Mouse (Mus musculus): ENCODE measurements around the gene Rgs21. TPM values are rescaled to one million over a fixed set of nuclear protein-coding genes. Genes with fewer than 3 reads are reported as not detected.

The Rgs21 gene
- total RNA-seq, 2 experiments from 2014 or later: not detected

DNA sequence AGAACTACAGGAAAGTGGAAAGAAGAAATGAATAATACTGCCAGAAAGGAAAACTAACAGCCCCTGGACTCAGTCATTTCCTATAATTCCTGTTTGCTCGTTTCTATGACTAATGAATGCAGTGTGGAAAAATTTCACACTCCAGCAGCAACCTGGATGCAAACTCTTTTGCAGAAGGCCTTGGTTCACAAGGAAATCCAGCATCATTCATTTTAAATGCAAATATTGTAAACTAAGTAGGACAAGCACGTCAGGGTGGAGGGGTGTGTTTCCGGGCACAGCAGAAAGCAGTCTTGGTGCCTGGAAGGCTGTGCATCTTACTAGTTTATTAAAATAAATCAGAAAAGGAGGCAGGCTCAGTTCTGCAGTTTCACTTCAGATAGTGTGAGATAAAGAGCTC, 69.4 kb downstream of the Rgs21 start:
- no peak for DNase-seq (ENCODE audit: low spot score in 2 of 2)
- no peak for TF ChIP-seq CTCF (conservative IDR thresholded peaks at IDR 0.05)
- Histone ChIP-seq H3K4me3 (no peak overlapping the region), H3K27ac (no peak overlapping the region)

DNA sequence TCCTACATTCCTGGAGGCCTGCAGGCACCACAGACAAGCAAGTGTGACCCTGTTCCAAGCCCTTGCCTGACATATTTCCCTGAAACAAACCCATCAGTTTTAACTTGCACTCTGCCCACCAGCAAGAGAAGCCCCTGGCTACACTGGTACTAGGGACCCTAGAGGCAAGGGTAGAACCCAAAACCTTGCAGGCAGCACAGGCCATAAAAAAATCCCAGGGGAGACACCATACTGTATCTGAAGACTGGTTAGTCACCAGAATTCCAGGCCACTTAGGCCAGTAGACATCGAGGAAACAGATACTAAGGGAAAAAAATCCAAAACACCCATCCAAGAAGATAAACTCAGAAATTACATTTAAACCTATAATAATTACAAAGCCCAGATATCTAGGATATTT, 74.1 kb downstream of the Rgs21 start:
- H3K4me3 ChIP-seq: no peak overlapping the region
- DNase-seq (ENCODE audit: low spot score in 2 of 2): no peak
- no peak for TF ChIP-seq CTCF (conservative IDR thresholded peaks at IDR 0.05)
- no peak overlapping the region for H3K27ac ChIP-seq

DNA sequence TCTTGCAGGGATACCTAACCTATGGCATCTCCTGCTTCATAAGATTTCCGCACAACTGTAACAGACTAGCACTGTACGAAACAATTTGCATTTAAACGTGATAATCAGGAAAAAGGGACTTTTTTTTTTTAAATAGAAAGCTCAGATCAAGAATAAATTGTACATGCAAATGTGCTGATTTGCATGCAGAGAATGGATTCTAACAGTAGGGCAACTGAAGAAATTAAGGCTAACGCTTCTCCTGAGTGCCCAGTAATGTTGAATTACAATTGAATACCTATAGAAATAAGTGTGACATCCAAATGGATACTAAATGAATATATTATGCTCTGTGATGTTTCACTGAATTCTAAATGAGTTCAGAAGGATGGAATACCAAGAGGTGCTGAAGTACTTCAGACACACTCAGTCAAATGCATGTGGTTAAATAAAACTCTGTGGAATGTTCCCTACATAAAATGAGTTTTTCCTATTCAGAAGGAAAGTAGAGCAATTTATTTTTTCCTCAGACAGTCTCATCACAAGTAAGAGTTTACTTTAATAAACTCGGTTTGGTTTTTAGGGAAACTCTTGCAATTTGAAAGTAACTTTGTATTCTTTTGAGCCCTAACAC, 79.1 kb downstream of the Rgs21 start:
- Histone ChIP-seq H3K27ac (no peak overlapping the region), H3K4me3 (no peak overlapping the region)
- no peak for TF ChIP-seq CTCF (conservative IDR thresholded peaks at IDR 0.05)
- no peak for DNase-seq (ENCODE audit: low spot score in 2 of 2)

Other genes with a start within 250 kb of the Rgs21 start
- gene Rgs18, start 207.8 kb upstream of the Rgs21 start, total RNA-seq (2021): not detected

All from layer of hippocampus, adult 2 months (tissue).